Mouse (Mus musculus) thymus, postnatal 36 days (tissue): ENCODE data around the gene Smg6.

Experiments used
- DNase-seq, 2 experiments: peaks; one replicate each; pipeline ENCODE4 v3.0.0; 2022; ENCODE audit warnings: mixed read lengths in 2 of 2

Smg6 gene

DNA sequence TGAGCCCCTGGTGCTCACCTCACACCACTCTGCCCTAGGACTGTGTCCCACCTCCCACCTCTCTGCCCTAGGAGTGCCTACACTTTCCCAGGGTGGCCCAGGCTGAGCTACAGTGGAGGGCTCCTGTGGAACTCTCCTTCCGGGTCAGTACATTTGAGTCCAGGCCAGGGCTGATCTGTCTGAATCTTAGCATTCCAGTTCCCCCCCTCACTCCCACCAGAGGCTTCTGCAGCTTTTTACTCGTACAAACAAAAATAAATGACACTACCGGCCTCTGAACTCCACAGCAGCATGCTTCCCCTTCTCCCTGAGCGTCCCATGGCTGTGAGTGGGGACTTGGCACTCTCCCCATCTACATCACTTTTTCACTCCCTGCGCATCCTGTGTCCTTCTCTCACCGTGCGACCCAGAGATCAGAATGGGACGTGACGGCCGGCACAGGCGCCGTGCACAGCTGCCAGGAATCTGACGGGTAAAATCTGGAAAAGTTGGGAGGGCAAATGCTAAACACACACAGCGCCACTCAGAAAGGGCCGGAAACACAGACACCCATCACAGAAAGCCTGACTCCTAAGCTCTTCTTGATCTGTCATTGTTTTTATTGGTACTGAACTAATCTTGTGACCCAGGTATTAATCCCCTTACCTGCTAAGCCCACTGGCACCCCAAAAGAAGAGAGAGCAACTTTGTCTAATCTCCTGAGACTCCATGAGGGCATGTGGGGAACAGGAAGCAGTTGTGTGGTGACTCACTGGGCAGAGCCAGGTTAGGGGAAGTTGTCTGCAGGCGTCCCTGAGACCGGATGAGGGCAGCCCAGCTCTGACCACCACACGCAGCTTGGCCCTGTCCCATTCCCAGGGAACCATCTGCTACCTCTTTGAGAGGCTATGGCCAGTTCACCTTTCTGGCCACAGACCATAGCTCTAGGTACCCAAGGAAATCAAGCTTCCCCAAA lies 227.3 kb downstream of the Smg6 start:
- DNase-seq, result no peak

DNA sequence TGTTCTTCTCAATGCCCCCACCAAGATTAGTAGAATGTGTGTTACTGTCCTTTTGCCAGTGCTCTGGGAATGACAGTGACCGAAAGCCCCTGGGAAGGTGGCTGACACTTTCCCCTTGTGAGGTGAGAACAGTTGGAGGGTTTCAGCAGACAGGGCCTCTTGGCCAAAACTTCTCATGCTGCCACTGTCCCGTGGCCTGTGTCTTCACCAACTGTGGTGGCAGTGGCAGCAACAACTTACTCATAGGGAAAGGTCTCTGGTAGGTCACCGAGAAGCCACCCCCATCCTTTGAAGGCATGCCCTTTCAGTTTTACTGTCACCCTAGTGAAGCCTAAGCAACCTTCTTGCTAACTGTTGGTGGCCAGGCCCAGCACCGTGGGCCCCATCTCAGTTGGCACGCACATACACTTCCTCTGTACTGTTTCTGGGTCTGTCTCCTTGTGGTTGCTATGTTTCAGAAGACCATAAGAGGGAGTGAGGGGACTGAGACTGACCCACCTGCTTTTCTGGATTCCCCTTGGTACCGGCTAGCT lies 228.5 kb downstream of the Smg6 start:
- DNase-seq, result no peak

DNA sequence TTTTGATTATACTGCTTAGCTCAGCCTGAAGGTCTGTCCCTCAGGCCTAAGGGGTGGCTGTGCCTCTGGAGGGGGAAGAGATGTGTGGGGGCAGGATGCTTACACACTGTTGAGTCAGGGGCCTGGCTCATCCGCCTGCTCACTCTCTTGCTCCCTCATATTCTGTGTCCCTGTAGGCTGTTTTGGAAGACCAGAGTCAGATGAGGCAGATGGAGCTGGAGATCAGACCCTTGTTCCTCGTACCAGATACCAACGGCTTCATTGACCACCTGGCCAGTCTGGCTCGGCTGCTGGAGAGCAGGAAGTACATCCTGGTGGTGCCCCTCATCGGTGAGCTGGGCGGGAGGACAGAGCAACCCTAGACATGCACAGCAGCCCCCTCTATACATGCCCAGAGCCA lies 230.4 kb downstream of the Smg6 start:
- no peak for DNase-seq

DNA sequence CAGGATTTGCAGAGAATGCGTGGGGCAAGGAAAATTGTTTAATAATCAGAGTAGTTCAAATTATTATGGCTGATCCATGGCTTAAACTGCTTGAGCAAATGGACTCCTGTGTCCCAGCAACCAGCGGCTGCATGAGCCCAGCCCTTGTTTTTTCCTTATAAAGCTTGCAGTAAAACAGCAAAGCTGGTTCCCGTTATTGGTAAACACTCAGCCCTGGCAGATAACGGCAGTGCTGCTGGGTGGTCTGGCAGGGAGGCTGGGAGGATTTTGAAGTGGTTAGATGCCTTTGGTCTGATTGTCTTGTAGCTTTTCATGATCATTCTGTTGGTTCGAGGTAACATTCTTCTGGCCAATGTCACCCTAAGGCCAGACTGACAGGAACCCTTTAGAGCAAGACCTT lies 230.8 kb downstream of the Smg6 start:
- DNase-seq, result no peak

DNA sequence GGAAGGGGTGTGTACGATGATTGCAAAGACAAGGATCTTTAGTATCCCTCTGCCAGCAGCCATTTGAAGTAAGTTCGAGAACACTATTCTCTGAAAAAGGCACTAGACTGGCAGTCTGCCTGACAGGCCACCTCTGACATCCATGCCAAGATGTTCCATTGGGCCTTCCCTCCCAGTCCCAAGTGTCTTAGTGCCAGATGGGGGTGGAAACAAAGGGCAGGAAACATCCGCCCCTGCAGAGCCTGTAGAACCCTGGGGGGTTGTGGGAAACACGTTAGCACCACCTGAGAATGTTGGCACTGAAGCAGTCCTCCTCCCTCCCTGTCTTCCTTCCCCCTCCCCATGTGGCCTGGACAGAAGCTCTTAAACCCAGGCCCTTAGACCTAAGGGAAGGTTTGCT lies 231.4 kb downstream of the Smg6 start:
- no peak for DNase-seq

DNA sequence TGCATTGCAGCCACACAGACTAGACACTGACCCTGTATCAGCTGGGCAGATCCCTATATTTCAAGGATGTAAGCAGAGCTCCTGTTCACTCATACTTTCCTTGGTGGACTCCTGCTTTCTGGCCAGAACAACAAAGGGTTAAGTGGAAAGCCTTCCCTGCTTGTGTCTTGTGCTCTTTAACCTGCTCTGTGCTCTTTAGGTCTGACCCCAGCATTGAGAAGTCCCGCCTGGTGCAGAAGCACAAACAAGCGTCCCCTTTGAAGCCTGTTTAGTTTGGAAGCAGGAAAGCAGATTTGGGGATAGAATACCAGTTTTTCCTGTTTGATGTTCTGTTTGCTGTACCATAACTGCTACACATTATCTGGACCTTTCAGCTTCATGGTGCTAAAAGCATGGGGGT lies 232.3 kb downstream of the Smg6 start:
- no peak for DNase-seq

DNA sequence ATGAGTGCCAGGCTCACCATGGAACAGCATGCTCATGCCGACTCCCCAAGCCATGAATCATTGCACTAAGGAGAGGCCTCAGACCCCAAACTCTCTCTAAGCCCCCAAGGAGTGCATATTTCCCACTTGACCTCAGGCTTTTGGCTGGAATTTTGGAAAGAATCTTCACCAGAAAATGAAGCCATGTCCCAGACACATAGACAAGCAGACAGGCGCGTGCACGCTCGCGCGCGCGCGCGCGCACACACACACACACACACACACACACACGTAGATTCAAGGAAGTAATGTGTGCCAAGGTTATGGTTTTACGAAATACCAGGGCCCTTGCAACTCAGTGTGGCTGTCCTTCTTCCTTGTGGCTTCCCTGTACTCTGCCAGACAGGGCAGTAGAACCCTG lies 232.8 kb downstream of the Smg6 start:
- no peak for DNase-seq

DNA sequence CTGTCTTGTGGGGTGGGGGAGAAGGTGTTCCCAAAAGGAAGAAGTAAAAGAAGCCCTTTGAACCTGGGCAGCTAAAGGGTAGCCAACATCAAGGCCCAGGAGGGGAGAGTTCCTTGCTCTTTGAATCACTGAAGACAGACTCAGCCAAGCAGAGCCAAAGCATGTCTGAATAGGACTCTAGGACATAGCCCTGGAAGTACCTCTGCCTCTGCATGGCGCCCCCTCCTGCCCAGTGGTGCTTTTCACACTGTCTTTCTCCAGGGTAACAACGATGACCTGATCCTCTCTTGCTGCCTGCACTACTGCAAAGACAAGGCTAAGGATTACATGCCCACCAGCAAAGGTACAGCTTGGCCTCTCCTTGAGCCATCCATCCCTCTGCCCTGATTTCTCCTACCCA lies 233.9 kb downstream of the Smg6 start:
- DNase-seq, result peak in 1 of 2 experiments; percentile 42

DNA sequence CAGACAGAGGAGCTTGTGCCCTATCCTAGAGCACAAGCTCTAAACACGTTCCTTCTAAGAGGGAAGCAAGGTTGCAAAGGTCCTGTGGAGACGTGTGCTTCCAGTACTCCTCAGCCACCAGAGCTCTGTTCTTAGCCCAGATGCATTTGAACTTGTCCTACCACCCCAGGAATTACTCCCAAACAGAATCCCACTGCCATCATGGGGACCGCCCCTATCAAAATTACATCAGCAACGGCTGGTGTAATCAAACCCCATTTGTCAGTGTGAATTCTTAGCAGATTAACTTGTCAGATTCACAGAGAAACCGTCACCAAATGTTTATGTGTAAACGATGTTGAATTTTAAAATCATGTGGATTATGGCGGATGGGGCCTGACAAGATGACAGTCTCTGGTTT lies 235.3 kb downstream of the Smg6 start:
- no peak for DNase-seq

DNA sequence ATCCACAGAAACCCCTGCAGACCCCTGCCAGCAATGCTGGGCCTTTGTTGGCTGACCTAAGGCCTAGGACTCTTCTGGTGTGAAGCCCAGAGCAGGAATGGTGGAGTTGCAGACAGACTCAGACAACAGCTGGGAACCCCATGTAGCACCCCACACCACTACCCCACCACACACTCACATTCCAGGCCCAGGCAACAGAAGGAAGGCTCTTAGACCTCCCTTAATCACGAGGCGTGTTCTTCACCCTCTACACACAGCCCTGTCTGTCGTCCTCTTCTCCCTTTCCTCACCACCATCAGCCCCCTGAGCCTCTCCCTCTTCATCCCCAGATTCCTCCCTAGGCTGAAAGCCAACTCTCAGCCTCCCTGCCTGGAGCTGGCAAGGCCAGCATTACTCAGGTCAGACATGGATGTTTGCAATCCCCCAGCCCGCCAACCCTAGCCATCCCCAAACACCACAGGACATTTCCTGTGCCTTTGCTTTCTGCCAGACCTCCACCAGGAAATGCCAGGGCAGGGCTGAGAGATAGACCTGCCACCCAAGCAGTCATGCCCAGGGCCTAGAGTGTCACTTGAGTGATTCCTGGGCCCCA lies 235.9 kb downstream of the Smg6 start:
- no peak for DNase-seq

DNA sequence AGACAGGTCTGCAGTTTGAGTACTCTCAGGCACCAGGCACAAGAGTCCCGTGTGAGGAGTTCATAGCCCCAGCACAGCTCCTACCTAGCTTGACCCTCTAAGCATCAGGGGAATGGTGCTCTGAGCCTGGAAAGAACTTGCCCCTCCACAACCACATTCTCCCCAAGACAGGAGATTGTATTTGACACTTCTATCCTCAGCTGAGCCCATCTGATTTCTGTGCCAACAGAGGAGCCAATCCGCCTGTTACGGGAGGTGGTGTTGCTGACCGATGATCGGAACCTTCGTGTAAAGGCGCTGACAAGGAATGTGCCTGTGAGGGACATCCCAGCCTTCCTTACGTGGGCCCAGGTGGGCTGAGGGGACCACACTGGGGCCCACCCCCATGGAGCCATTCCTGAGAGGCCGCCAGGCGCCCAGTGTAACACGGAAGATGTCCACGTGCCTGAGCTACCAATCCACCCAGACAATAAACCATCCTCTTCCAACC lies 237.0 kb downstream of the Smg6 start:
- DNase-seq, result no peak

DNA sequence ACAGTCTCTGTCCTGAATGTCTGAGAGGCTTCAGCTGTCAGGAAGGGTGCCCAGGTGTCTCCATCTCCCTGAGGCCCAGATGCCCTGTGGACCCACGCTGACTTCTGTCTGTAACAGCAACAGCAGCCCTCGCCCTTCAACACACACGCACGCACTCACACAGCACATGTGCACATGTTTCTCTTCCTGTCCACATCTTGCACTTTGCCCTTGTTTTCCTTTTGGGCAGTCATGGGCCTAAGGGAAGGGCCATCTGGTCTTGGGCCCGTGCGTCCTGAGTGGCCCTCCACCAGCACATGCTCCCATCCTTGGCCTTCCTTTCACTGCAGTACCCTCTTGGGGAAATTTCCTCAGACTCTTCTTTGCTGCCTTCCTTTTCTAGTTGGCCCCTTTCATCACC lies 237.8 kb downstream of the Smg6 start:
- DNase-seq, result no peak

DNA sequence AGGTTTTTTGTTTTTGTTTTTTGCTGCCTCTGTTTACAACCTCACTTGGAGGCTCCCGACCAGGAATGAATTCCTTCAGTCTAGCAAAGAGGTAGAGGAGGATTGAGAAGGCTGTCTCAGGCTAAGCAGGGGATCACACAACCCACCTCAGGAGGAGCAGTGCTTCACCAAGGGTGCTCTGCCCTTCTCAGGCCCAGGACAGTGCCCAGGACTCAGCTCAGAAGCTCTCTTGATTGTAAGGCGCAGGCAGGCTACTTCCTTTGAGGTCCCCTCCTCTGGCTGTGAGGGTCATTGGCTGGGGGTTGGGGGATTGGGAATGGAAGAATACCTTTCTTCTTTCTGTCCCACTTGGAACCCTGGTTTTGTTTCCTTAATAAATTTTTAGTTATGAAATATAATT lies 238.4 kb downstream of the Smg6 start:
- DNase-seq, result no peak

DNA sequence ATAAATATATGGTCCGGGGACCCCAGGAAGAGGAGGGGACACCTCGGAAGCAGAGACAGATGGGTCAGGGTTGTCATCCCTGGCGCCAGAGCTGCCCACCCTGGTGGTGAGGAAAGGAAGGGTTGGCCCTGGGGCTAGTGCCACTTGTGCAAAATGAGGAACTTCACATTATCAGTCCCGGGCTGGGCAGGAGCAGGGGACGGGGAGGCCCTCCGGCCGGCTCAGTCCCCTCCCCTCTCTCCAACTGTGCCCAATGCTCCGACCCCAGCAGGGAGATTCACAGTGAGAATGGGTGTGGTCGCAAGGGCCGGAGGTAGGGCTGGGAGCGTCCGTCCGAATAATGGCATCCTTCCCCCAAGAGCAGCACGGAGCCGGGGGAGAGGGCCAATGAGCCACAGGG lies 239.1 kb downstream of the Smg6 start:
- no peak for DNase-seq

DNA sequence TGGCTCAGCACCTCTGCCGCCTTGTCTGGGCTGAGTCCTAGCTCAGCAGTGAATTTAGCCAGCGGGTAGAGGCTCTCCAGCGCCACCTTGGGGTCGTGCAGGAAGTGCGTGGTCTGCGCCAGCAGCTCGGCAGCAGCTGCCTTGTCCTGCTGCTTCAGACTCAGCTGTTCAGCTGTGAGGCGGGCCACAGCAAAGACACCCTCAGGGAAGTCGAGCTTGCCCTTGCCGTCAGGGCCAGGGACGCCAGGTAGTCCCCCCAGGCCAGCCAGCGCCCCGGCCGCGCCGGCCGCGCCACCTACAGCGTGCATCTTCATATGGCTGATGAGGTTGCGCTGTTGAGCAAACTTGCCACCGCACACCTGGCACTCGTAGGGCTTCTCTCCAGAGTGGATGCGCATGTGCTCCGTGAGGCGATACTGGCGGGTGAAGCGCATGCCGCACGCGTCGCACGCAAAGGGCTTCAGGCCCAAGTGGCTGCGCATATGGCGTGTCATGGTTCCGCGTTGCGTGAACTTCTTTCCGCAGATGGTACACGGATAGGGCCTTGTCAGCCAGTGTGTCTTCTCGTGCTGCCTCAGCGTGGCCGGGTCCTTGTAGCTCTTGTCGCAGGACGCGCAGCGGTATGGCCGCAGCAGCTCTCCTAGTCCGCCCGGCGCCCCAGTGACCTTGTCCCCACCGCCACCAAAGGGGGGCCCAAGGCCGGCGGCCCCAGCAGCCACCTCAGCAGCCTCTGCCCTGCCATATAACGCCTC lies 240.0 kb downstream of the Smg6 start:
- DNase-seq, result peak; percentile 79 to 83

DNA sequence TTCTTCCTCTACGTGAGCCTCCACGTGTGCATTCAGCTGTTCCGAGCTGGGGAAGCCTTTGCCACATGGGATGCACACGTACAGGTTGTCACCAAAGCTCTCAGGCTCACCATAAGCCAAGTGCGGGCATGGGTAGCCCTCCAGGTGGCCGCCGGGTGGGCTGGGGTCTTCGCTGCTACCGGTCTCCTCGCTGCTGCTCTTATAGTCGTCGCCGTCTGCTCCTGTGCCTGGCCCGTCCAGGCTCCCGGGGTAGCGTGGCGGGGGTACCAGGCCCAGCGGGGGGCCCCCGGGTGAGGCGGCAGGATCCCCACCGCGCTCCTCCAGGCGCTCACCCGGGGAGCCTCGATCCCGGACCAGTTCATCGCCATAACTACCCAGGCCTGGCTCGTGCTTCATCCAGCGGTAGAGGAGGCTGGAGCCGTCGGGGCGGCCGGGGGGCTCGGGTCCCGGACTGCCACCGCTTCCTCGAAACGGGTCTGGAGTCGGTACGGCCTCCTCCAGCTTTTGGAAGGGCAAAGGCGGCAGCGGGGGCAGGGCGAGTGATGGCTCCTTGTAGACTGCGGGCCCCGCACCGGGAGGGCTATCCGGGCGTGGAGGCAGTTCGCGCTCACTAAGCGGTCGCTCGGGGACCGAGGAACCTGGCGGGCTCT lies 240.7 kb downstream of the Smg6 start:
- peak in 1 of 2 experiments; percentile 37 for DNase-seq

DNA sequence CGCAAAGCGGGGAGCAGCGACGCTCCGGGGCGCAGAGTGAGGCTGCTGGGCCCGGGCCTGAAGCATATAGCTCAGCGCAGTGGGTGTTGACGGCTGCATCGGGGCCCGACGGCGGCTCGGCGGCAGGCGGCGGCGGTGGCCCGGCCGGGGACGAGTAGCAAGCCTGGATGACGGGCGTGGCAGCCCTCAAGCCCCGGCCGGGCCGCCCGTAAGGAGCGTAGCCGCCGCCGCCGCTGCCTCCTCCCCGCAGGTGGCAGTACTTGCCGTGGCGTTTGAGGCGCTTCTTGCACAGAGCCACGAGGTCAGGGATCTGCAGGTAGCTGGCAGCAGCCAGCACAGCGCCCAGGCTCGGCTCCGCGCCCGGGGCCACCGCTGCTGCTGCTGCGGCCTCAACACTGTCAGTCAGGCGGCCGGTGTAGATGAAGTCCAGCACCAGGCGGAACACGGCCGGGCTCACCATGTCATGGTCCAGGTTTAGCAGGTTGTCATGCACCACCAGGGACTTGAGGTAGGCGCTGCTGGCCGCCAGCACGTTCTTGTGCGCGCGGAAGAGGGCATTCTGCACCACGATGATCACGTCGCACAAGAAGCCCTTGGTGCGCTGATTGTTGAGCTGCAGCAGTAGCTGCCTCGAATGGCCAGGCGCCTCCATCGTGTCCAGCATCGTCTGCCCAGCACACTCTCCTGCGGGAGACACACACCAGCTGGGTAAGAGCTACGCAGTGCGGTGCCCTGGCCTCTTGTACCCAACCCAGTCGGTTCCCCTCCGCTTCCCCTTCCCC lies 241.4 kb downstream of the Smg6 start:
- DNase-seq, result peak; percentile 51 to 60

DNA sequence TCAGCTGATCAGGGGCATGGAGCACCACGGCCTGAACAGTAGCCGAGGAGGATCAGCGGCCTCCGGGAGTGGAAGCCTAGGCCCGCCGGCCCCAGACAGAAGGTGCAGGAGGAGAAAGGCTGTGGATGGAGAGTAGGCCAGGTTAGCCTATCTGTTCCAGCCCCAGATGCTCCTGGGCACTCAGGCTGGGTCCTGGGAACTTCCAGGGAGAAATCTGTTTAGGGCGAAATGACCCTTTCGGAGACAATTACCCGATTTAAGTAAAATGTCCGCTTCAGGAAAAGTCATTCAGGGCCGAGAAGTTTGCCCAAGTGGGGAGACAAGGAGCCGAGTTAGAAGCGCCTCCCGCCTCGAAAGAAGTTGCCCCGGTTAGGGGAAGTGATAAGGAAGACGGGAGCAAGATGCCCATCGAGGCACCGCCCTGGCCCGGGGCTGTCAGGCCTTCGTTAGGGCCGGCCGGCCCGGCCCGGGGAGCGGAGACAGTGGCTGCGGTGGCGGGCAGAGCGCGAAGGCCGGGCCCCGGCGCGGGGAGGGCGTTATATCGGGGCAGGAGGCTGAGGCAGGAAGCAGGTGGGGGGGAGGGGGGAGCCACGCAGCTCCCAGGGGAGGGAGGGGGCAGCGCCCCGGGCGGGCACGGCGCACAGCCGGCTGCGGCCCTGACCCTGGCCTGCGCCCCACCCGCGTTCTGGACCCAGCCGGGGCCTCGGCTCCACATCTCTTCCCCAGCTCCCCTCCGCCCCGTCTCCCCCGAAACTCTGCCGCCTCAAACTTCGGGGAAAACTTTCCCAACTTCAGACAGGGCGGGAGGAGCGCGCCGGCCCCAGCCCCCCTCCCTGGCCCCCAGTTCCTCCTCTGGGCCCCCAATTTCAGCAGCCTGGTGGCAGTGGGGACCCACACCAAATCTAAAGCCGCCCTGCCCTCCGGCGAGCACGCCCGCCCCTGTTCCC lies 242.3 kb downstream of the Smg6 start:
- DNase-seq, result peak; percentile 29 to 52

DNA sequence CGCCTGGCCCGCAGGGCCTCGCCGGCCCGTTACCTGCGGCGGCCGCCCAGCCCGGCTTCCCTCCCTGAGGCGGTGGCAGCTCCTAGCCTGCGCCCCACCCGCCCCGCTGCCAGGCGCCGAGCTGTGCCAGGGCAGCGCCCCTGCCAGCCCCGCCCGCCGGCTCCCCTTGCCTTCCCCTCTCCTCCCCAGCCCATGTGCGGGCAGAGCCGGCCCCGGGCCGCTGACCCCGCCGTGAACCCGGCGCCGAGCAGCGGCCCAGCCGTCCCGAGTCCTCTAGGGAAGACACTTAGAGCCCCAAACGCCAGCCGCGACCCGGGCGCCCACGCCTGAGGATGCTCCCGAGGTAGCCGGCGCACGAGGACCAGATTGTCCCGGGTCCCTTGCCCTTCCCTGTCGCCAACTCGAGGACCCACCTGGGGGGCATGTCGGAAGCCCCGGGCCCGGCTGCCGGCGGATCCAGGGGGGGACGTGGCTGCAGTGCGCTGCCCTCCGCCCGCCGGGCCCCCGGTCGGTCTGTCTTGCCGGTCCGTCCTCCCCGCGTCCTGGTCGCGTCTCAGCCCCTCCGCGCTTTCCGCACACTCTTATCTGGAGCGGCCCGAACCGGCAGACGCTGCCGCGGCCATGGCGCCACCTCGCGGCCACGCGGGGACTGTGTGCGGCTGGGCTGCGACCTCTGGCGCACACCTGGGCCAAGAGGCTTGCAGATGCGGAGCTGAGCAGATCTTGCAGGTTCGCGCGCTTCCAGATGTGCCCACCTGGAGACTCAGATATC lies 243.2 kb downstream of the Smg6 start:
- DNase-seq, result peak; percentile 84 to 85
